Mouse (Mus musculus) liver, embryonic 15.5 days (tissue): ENCODE data around the gene Dnaja1. TPM values are rescaled to one million over a fixed set of nuclear protein-coding genes. Genes with fewer than 3 reads are reported as not detected.

ENCODE experiments used
- ATAC-seq: fragments of 200-750 bp; cut with Nextera tagmentation; 2 replicates; pipeline ENCODE4 v1.8.0; 2017; ENCODE audit warnings: moderate number of reproducible peaks, mild to moderate bottlenecking, moderate library complexity; ENCODE audit not compliant: insufficient read depth
- H3K27ac ChIP-seq: fragments of 300-500 bp; sonication (generic); replicated peaks from 2 replicates; pipeline ENCODE4 v1.5.1; 2015; ENCODE audit warnings: mild to moderate bottlenecking, inconsistent platforms
- H3K27me3 ChIP-seq: fragments of 300-500 bp; sonication (generic); 2 replicates; pipeline ENCODE4 v1.6.1; 2015; ENCODE audit warnings: mild to moderate bottlenecking, inconsistent platforms
- H3K36me3 ChIP-seq: fragments of 300-500 bp; sonication (generic); replicated peaks from 2 replicates; pipeline ENCODE4 v1.6.1; 2015; ENCODE audit warnings: moderate library complexity, mild to moderate bottlenecking, inconsistent platforms
- H3K4me1 ChIP-seq: fragments of 300-500 bp; sonication (generic); replicated peaks from 2 replicates; pipeline ENCODE4 v1.6.1; 2015; ENCODE audit warnings: inconsistent platforms
- H3K4me2 ChIP-seq: fragments of 300-500 bp; sonication (generic); 2 replicates; pipeline ENCODE4 v1.6.1; 2015; ENCODE audit warnings: moderate library complexity, mild to moderate bottlenecking, inconsistent platforms
- H3K4me3 ChIP-seq: fragments of 300-500 bp; sonication (generic); replicated peaks from 2 replicates; pipeline ENCODE4 v1.5.1; 2015; ENCODE audit warnings: mild to moderate bottlenecking, inconsistent platforms
- H3K9ac ChIP-seq: fragments of 300-500 bp; sonication (generic); 2 replicates; pipeline ENCODE4 v1.6.1; 2015; ENCODE audit warnings: moderate library complexity, mild to moderate bottlenecking, inconsistent platforms
- H3K9me3 ChIP-seq: fragments of 300-500 bp; sonication (generic); replicated peaks from 2 replicates; pipeline ENCODE4 v1.6.1; 2016; ENCODE audit warnings: inconsistent platforms
- WGBS: fragments of 180-500 bp; shearing (Covaris S2); methylation state at CpG from one replicate; pipeline ENCODE4 v1.1.7; 2015; ENCODE audit warnings: mixed read lengths; ENCODE audit not compliant: insufficient replicate concordance; 5-methylcytosine and 5-hydroxymethylcytosine counted together
- microRNA counts: library from miRNA; unstranded; fragments of <30 nt; microRNA quantifications from one replicate; lab custom pipeline; 2016
- microRNA-seq: library from miRNA; unstranded; fragments of <30 nt; microRNA quantifications from one replicate; pipeline ENCODE4, GENCODE M21; 2016
- polyA plus RNA-seq: library from polyadenylated mRNA; unstranded; fragments of >200 nt; fragmentation: Nextera tagmentation; extraction: Ambion mirVana; gene quantifications from 2 replicates; pipeline ENCODE4 v1.2.1, GENCODE M21; 2015

Dnaja1 gene
- polyA plus RNA-seq, 1 experiment from 2014 or later, result 130 TPM

GRCm38 (mm10) chr4:40784556-40785169 lies 62.7 kb downstream of the Dnaja1 start:
- H3K4me2 ChIP-seq, result no peak overlapping the region
- peaks cover 23% of the 10 kb centered on the region for H3K4me1 ChIP-seq
- H3K36me3 ChIP-seq, result no peaks in the 10 kb centered on the region
- 59% methylated on average over 10 of the region's 10 CpGs for WGBS
- H3K27me3 ChIP-seq, result no peaks in the 10 kb centered on the region
- H3K27ac ChIP-seq, result no peak overlapping the region
- ATAC-seq, result no peak
- H3K9me3 ChIP-seq, result no peaks in the 10 kb centered on the region
- no peak overlapping the region for H3K4me3 ChIP-seq
- H3K9ac ChIP-seq, result no peak overlapping the region

GRCm38 (mm10) chr4:40785620-40786166 lies 63.7 kb downstream of the Dnaja1 start:
- H3K27ac ChIP-seq, result no peak overlapping the region
- H3K36me3 ChIP-seq, result no peaks in the 10 kb centered on the region
- H3K9ac ChIP-seq, result no peak overlapping the region
- no peaks in the 10 kb centered on the region for H3K9me3 ChIP-seq
- WGBS, result 47% methylated on average over 9 of the region's 9 CpGs
- H3K27me3 ChIP-seq, result no peaks in the 10 kb centered on the region
- H3K4me1 ChIP-seq, result peaks cover 22% of the 10 kb centered on the region
- H3K4me3 ChIP-seq, result no peak overlapping the region
- 0 out of 2 replicates have a peak, but pooled peaks have one; percentile 34 for ATAC-seq
- no peak overlapping the region for H3K4me2 ChIP-seq

GRCm38 (mm10) chr4:40786578-40786977 lies 64.6 kb downstream of the Dnaja1 start:
- no peak overlapping the region for H3K9ac ChIP-seq
- H3K27me3 ChIP-seq, result no peaks in the 10 kb centered on the region
- WGBS, result 77% methylated on average over 4 of the region's 4 CpGs

More at GRCm38 (mm10) chr4:40786578-40786977, 64.6 kb downstream of the Dnaja1 start:
- Histone ChIP-seq H3K36me3 (no peaks in the 10 kb centered on the region), H3K27ac (no peak overlapping the region), H3K4me3 (no peak overlapping the region), H3K9me3 (no peaks in the 10 kb centered on the region), H3K4me1 (peaks cover 13% of the 10 kb centered on the region), H3K4me2 (no peak overlapping the region)
- ATAC-seq, result no peak

MicroRNAs within 50 kb of the gene (microRNA counts, 519-probe panel; counts per million panel counts)
- 2,041 counts per million, percentile 25 among the panel's probes with 10 or more counts for microRNA mmu-miR-207 (lab: Ali Mortazavi, UCI)

Small RNA genes lying within 50 kb of the gene (microRNA-seq; reads per million reads assigned to microRNA genes)
- not detected for gene Mir207

Other genes starting within 250 kb of the Dnaja1 start
- gene Tmem215, start 250.0 kb upstream of the Dnaja1 start, polyA plus RNA-seq, result 0.07 and 0.09 TPM in 2 replicates
- 8.2 and 8.5 TPM in 2 replicates for gene Aptx, start 19.0 kb upstream of the Dnaja1 start, polyA plus RNA-seq
- gene Smu1, start 35.8 kb downstream of the Dnaja1 start, polyA plus RNA-seq, result 71.6 and 75.5 TPM in 2 replicates
- 33.6 and 34.8 TPM in 2 replicates for gene B4galt1, start 131.9 kb downstream of the Dnaja1 start, polyA plus RNA-seq
- 0.82 and 0.96 TPM in 2 replicates for gene Spink4, start 197.9 kb downstream of the Dnaja1 start, polyA plus RNA-seq
- 110 and 114 TPM in 2 replicates for gene Bag1, start 226.1 kb downstream of the Dnaja1 start, polyA plus RNA-seq
- 40.7 and 42.4 TPM in 2 replicates for gene Chmp5, start 226.3 kb downstream of the Dnaja1 start, polyA plus RNA-seq
- gene Nfx1, start 248.8 kb downstream of the Dnaja1 start, polyA plus RNA-seq, result 27.9 and 28.0 TPM in 2 replicates